8 mouse cellular contexts compared by ENCODE assay signal in genomic region chr17:53478858-53479603, GRCm38 (mm10). TPM values are rescaled to one million over a fixed set of nuclear protein-coding genes. Genes with fewer than 3 reads are reported as not detected.
DNase-seq lines count a peak whose midpoint lies in the region; ATAC-seq lines count a peak whose summit lies in the region.

TSS of gene Rab5a (plus strand) at chr17:53479234.

- peak within 1 kb of the TSS; percentile 99 for H3K27ac ChIP-seq in hindbrain, embryonic 14.5 days

- H3K36me3 ChIP-seq in hindbrain, embryonic 14.5 days (replicated peaks; ENCODE audit: control insufficient read depth, insufficient read depth), result peaks cover 4% of the 10 kb centered on the region

- DNase-seq in R1 (ENCODE audit: low read depth, low spot score), result peak; percentile 100
- peak; percentile 99 to 100 for DNase-seq in cerebellum, postnatal 25 days
- peak; percentile 97 to 98 for DNase-seq in frontal cortex, postnatal 25 days (ENCODE audit: low spot score in 2 of 2)
- peak; percentile 100 for DNase-seq in hindbrain, embryonic 14.5 days (ENCODE audit: low spot score)
- DNase-seq in layer of hippocampus, postnatal 36 days, result peak; percentile 99
- DNase-seq in lung, postnatal 36 days, result peak; percentile 100
- DNase-seq in retina, postnatal 1 day, result peak; percentile 99
- DNase-seq in urinary bladder, adult 18-20 months (ENCODE audit: low spot score in 2 of 2), result peak; percentile 98 to 99

- H3K9ac ChIP-seq in hindbrain, embryonic 14.5 days, result peak within 1 kb of the TSS; percentile 84

- H3K4me2 ChIP-seq in hindbrain, embryonic 14.5 days (replicated peaks), result peak within 1 kb of the TSS; percentile 85

- no peaks in the 10 kb centered on the region for H3K27me3 ChIP-seq in hindbrain, embryonic 14.5 days (ENCODE audit: control insufficient read depth, insufficient read depth, low read length)

- H3K9me3 ChIP-seq in hindbrain, embryonic 14.5 days (ENCODE audit: control insufficient read depth, low read length), result no peaks in the 10 kb centered on the region

- H3K4me1 ChIP-seq in hindbrain, embryonic 14.5 days (replicated peaks; ENCODE audit: control insufficient read depth, insufficient read depth, low read length), result peaks cover 27% of the 10 kb centered on the region

- WGBS in hindbrain, embryonic 14.5 days, result under 1% methylated on average over 75 of the region's 82 CpGs

- peak within 1 kb of the TSS; percentile 98 for H3K4me3 ChIP-seq in hindbrain, embryonic 14.5 days (replicated peaks; ENCODE audit: low read length)

- ATAC-seq in hindbrain, embryonic 14.5 days (ENCODE audit: low FRiP score), result peak; percentile 98

RNA-seq across cellular contexts. Expression of gene Rab5a, which starts in this region (rescaled TPM):
- polyA plus RNA-seq in hindbrain, embryonic 14.5 days (2014; fragmentation: Nextera tagmentation; extraction: Ambion mirVana), result 122 and 134 TPM in 2 replicates
- 100 to 1,000 TPM; 123 to 127 TPM for total RNA-seq in layer of hippocampus, postnatal 36 days (2021)

Comparison
In these comparisons a context has a peak if more than half of its experiments do, and no peak if none do; other contexts are left out.
1. Peak in every context shown above with its lines: DNase-seq, ATAC-seq, H3K4me3 ChIP-seq and H3K27ac ChIP-seq.